Mouse (Mus musculus) intestine, embryonic 14.5 days (tissue): ENCODE data around the gene Edn2. TPM values are rescaled to one million over a fixed set of nuclear protein-coding genes. Genes with fewer than 3 reads are reported as not detected.
A peak's percentile ranks its signal among the peaks of the same experiment; 100 is the strongest.

Experiments
- ATAC-seq: fragments of 200-750 bp; cut with Nextera tagmentation; replicated peaks from 2 replicates; pipeline ENCODE4 v1.8.0; 2017; ENCODE audit warnings: low read depth, moderate number of reproducible peaks, moderate TSS enrichment, moderate library complexity; ENCODE audit not compliant: low FRiP score, low TSS enrichment
- DNase-seq: peaks from one replicate; pipeline ENCODE4 v3.0.0-alpha.2; 2018; ENCODE audit warnings: low spot score
- H3K27ac ChIP-seq: fragments of 300-500 bp; sonication (generic); 2 replicates; pipeline ENCODE4 v1.5.1; 2014; ENCODE audit warnings: low read depth, mild to moderate bottlenecking, control low read depth
- H3K27me3 ChIP-seq: fragments of 300-500 bp; sonication (generic); replicated peaks from 2 replicates; pipeline ENCODE4 v1.6.1; 2014; ENCODE audit warnings: low read length, control low read depth; ENCODE audit not compliant: control insufficient read depth, insufficient read depth
- H3K36me3 ChIP-seq: fragments of 300-500 bp; sonication (generic); 2 replicates; pipeline ENCODE4 v1.6.1; 2014; ENCODE audit warnings: low read length, control low read depth; ENCODE audit not compliant: control insufficient read depth, insufficient read depth
- H3K4me1 ChIP-seq: fragments of 300-500 bp; sonication (generic); replicated peaks from 2 replicates; pipeline ENCODE4 v1.6.1; 2014; ENCODE audit warnings: low read length, control low read depth, mixed read lengths; ENCODE audit not compliant: control insufficient read depth, insufficient read depth
- H3K4me2 ChIP-seq: fragments of 300-500 bp; sonication (generic); 2 replicates; pipeline ENCODE4 v1.6.1; 2014; ENCODE audit warnings: low read length
- H3K4me3 ChIP-seq: fragments of 300-500 bp; sonication (generic); 2 replicates; pipeline ENCODE4 v1.5.1; 2014; ENCODE audit warnings: low read depth, low read length, control low read depth, mixed read lengths
- H3K9ac ChIP-seq: fragments of 300-500 bp; sonication (generic); 2 replicates; pipeline ENCODE4 v1.6.1; 2014; ENCODE audit warnings: mild to moderate bottlenecking, low read length
- H3K9me3 ChIP-seq: fragments of 300-500 bp; sonication (generic); 2 replicates; pipeline ENCODE4 v1.6.1; 2016; ENCODE audit warnings: low read length, control low read depth; ENCODE audit not compliant: control insufficient read depth
- WGBS: fragments of 180-500 bp; shearing (Covaris S2); extraction: QIAGEN DNeasy Blood & Tissue Kit; methylation state at CpG from one replicate; pipeline ENCODE4 v1.1.7; 2014; 5-methylcytosine and 5-hydroxymethylcytosine counted together
- polyA plus RNA-seq: library from polyadenylated mRNA; unstranded; fragments of >200 nt; fragmentation: Nextera tagmentation; extraction: Ambion mirVana; gene quantifications from 2 replicates; pipeline ENCODE4 v1.2.1, GENCODE M21; 2014

The Edn2 gene
- polyA plus RNA-seq, 1 experiment from 2014 or later = 4.7 TPM

DNA sequence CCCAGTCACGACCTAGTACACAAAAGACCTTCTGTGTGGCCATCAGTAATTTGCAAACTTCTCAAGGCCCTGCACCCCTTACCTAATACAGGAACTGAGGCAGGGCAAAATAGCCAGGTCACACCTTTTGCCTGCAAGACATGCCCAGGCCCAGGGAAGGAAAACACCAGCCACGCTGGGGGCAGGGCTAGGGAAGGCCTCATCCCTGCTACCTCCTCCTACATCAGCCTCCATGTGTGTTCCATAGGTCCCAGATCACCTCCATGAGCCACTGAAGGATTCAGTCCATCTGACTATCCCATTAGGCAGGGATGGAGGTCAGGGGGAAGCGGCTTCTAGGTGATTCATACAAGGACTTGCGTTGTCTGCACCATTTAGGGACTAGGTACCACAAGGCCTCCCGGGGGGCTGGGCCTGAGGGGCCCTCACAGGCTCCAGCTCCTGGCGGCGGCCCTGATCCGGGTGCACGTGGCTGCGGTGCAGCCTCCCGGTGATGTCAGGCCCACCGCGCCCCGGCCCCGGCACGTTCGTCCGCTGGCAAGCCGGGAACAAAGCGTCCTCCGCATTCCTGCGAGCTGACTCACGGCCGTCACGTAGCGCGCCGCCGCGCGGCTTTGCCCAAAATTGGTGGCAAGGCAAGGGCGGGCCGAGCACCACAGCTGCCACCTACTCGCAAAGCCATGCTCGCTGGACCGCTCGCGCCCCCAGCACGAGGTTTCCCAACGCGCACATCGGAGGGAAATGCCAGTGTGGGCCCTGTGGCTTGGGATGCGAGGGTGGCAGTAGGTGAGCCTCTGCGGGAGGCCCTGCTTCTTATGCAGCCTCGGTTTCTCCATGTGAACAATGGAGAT is 12.5 kb upstream of the Edn2 start:
- peak overlapping the region; percentile 2 for H3K9ac ChIP-seq
- 0 out of 2 replicates have a peak overlapping the region, but pooled peaks have one; percentile 35 for H3K27ac ChIP-seq
- DNase-seq (peak; percentile 88), ATAC-seq (peak; percentile 85)
- H3K27me3 ChIP-seq = no peaks in the 10 kb centered on the region
- peaks cover 4% of the 10 kb centered on the region for H3K4me1 ChIP-seq
- no peaks in the 10 kb centered on the region for H3K36me3 ChIP-seq
- no peaks in the 10 kb centered on the region for H3K9me3 ChIP-seq
- peak overlapping the region; percentile 11 for H3K4me3 ChIP-seq
- 5% methylated on average over 45 of the region's 45 CpGs for WGBS
- H3K4me2 ChIP-seq = peak overlapping the region; percentile 46

DNA sequence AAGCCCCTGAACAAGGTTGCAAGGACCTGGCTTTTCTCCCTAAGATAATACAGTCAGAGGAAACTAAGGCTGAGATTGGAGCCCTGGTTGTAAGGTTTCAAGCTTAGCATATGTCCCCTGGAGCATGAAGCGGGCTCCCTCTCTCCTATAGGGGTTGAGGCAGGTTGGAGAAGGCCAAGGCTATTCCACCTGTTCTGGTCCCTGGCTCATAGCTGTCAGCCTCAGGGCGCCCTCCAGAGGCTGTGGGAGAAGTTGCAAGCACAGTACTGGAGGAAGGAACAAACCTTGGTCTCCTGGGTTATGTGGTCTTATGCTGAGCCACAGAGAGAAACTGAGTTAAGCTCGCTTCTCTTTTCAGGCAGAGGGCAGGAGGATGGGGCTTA is 11.9 kb upstream of the Edn2 start:
- H3K36me3 ChIP-seq = no peaks in the 10 kb centered on the region
- 0 out of 2 replicates have a peak overlapping the region, but pooled peaks have one; percentile 35 for H3K27ac ChIP-seq
- DNase-seq (no peak), ATAC-seq (peak; percentile 24; the same call in 1 of the 2 replicates)
- no peaks in the 10 kb centered on the region for H3K9me3 ChIP-seq
- WGBS = 49% methylated on average over 3 of the region's 3 CpGs
- peak overlapping the region; percentile 2; the same call in 1 of the 2 replicates for H3K9ac ChIP-seq
- H3K4me3 ChIP-seq = no peak overlapping the region
- H3K4me2 ChIP-seq = peak overlapping the region; percentile 46
- peaks cover 4% of the 10 kb centered on the region for H3K4me1 ChIP-seq
- H3K27me3 ChIP-seq = no peaks in the 10 kb centered on the region

DNA sequence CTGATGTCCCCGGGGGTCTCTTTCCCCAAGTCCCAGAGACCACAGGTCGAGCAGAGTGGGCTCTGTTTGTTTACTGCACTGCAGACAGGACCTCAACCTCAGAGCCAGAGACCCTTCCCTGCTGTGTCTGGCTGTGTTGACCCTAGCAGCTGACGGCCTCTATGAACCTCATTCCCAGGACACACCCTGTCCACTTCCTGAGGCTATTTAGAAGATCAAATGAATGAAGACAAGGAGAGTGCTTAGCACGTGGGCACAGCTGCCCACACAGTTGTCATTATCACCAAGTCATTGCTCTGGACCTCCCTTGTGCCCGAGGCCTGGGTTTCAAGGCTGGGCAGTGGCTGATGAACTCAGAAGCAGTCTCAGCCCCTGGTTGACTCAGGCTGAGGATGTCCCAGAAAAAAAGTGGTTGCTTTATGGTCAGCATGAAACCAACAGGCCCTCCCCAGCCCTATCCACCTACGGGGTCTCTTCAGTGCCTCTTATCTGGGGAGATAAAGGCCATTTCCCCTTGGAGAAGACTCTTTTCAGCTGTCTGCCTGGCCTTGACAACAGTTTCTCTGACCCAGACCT is 10.6 kb upstream of the Edn2 start:
- 52% methylated on average over 6 of the region's 6 CpGs for WGBS
- Histone ChIP-seq H3K27me3 (no peaks in the 10 kb centered on the region), H3K4me1 (peaks cover 4% of the 10 kb centered on the region), H3K9me3 (no peaks in the 10 kb centered on the region), H3K4me2 (no peak overlapping the region), H3K36me3 (no peaks in the 10 kb centered on the region), H3K4me3 (no peak overlapping the region), H3K27ac (no peak overlapping the region), H3K9ac (no peak overlapping the region)
- DNase-seq (no peak), ATAC-seq (no peak)

DNA sequence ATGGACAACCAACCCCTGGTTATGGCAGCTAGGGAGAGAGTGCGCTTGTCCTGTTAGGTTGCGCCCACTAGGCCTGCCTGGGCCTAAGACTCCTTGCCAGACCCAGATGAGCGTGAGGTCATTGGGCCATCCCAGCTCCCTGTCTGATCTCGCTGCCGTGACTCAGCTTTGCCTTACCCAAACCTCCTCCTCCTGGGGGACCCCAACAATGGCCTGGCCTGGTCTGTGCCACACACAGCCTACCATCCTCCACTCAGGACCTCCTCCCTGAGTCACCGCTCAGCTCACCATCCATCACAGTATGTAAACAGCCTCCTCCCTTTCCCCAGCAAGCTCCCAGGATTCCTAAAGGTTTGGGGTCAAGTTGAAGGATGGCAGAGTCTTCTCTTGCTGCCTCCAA is 9.1 kb upstream of the Edn2 start:
- no peak overlapping the region for H3K9ac ChIP-seq
- no peak overlapping the region for H3K27ac ChIP-seq
- no peaks in the 10 kb centered on the region for H3K27me3 ChIP-seq
- ATAC-seq (no peak), DNase-seq (no peak)
- WGBS = 62% methylated on average over 6 of the region's 6 CpGs
- H3K4me1 ChIP-seq = peaks cover 4% of the 10 kb centered on the region
- no peaks in the 10 kb centered on the region for H3K36me3 ChIP-seq
- no peaks in the 10 kb centered on the region for H3K9me3 ChIP-seq
- H3K4me3 ChIP-seq = no peak overlapping the region
- no peak overlapping the region for H3K4me2 ChIP-seq

DNA sequence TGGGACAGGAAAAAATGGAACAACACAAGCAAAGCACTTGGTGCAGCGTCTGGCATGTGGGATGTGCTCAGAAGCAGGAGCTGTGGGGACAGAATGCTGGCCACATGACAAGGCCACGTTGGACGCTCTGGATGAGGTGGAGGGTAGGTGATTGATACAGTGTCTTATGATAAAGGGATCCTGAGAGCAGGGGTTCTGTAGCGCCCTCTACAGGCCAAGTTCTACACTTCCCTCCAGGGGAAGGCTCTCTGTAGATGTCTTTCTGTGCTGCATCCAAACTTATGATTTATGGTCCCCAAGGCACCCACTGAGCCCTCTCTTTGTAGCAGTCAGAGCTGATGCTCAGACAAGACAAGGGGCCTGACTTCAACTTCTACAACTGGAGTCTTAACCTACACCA is 8.4 kb upstream of the Edn2 start:
- H3K36me3 ChIP-seq = no peaks in the 10 kb centered on the region
- H3K27me3 ChIP-seq = no peaks in the 10 kb centered on the region
- no peaks in the 10 kb centered on the region for H3K9me3 ChIP-seq
- H3K9ac ChIP-seq = no peak overlapping the region
- DNase-seq (no peak), ATAC-seq (no peak)
- no peak overlapping the region for H3K4me2 ChIP-seq
- H3K4me1 ChIP-seq = peaks cover 4% of the 10 kb centered on the region
- no peak overlapping the region for H3K4me3 ChIP-seq
- no peak overlapping the region for H3K27ac ChIP-seq
- 65% methylated on average over 4 of the region's 4 CpGs for WGBS

DNA sequence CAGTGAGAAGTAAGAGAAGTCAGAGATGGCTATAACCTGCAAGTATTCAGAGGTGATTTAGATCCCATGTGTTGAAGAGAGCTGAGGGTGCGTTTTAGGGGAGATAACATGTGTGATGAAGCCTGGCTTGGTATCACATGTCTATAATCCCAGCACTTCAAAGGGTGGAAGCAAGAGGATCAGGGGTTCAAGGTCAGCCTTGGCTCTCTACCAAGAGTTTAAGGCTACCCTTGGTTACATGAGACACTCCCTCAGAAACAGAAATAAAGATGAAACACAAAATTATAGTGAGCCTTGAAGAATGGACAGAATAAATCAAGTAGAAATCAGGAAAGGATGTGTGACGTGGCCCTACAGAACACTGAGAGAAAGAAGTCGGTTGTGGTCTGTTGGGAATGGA is 7.3 kb upstream of the Edn2 start:
- 82% methylated on average over 3 of the region's 3 CpGs for WGBS
- no peak for DNase-seq
- H3K9me3 ChIP-seq = no peaks in the 10 kb centered on the region
- no peak overlapping the region for H3K27ac ChIP-seq
- H3K27me3 ChIP-seq = no peaks in the 10 kb centered on the region
- ATAC-seq = no peak
- no peak overlapping the region for H3K4me2 ChIP-seq
- H3K4me3 ChIP-seq = no peak overlapping the region
- no peak overlapping the region for H3K9ac ChIP-seq
- H3K36me3 ChIP-seq = no peaks in the 10 kb centered on the region
- peaks cover 4% of the 10 kb centered on the region for H3K4me1 ChIP-seq

DNA sequence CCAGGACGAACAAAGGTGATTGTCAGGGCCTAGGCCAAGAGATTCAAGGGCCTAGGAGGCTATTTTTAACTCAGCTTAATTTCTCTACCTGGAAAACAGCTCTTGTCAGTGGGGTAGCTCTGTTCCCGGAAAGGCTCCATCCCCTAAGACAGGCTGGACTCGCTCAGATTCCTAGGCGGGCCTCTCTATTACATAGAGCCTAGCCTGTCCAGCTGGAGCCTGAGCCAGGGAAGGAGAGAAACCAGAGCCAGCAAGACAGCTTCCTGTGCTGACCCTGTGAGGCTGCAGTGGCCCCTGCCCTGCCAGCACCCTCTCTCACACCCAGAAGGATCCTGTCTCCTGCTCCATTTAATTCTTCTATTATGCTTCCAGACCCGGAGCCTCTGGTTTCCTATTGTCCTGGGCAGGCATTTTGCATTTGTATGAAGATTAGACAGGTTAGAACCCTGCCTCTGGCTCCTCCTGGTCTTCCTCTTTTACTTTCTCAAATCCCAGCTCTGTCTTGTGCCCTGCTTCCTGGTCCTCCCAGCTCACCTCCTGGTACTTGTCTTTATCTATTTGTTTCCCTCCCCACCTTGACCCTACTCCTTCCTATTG is 2.2 kb upstream of the Edn2 start:
- no peaks in the 10 kb centered on the region for H3K27me3 ChIP-seq
- peak overlapping the region; percentile 22; the same call in 1 of the 2 replicates for H3K27ac ChIP-seq
- no peaks in the 10 kb centered on the region for H3K36me3 ChIP-seq
- WGBS = 36% methylated on average over 5 of the region's 5 CpGs
- H3K4me1 ChIP-seq = peaks cover 22% of the 10 kb centered on the region
- ATAC-seq (no peak), DNase-seq (no peak)
- no peak overlapping the region for H3K4me2 ChIP-seq
- no peaks in the 10 kb centered on the region for H3K9me3 ChIP-seq
- no peak overlapping the region for H3K9ac ChIP-seq
- H3K4me3 ChIP-seq = no peak overlapping the region

DNA sequence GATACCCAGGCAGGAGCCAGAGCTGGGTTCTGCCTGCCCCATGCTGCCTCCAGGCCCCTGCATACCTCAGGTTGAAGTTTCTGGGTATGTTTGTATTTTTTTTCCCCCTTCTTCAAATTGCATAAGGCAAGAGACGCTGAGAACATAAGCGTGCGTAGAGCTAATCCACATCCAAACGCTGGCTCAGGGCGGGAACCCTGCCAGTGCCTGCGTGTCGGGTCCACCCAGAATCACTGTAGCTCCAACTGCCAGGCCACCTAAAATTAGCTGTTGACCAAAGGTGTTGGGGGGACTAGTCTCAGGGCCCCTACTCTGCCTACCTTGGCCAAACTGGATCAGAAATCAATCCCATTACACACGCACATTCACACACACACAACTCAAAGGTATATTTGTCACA is 1.6 kb downstream of the Edn2 start:
- H3K4me3 ChIP-seq = no peak overlapping the region
- H3K4me1 ChIP-seq = peaks cover 22% of the 10 kb centered on the region

More for the DNA sequence above, 1.6 kb downstream of the Edn2 start:
- no peak overlapping the region for H3K9ac ChIP-seq
- no peaks in the 10 kb centered on the region for H3K27me3 ChIP-seq
- no peak overlapping the region for H3K27ac ChIP-seq
- H3K9me3 ChIP-seq = no peaks in the 10 kb centered on the region
- no peaks in the 10 kb centered on the region for H3K36me3 ChIP-seq
- H3K4me2 ChIP-seq = no peak overlapping the region
- no peak for ATAC-seq
- WGBS = 71% methylated on average over 8 of the region's 8 CpGs
- no peak for DNase-seq
